Mouse (Mus musculus) layer of hippocampus, adult 11-12 months (tissue): ENCODE data around the gene Kpna7.

ENCODE experiments used
- DNase-seq: peaks from one replicate; pipeline ENCODE4 v3.0.0; 2022; ENCODE audit warnings: low spot score

Gene Kpna7

GRCm38 (mm10) chr5:144963401-144963800 is 120.4 kb downstream of the Kpna7 start:
- peak; percentile 41 for DNase-seq

DNA sequence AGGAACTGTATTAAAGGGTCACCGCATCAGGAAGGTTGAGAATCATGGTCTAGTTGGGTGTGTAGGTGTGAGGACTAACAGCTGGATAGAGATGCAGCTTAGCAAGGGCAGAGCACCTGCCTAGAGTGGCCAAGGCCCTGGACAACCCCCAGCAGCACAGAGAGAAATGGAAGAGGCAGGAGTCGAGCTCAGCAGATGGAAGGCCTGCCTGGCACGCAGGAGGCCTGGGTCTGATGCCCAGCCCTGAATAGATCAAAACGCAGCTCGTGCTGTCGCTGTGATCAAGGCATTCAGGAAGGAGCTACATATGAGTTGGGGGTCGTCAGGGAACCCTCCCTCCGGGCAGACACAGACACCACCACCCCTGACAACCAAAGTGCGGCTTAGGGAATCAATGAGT is 125.6 kb downstream of the Kpna7 start:
- DNase-seq = no peak

DNA sequence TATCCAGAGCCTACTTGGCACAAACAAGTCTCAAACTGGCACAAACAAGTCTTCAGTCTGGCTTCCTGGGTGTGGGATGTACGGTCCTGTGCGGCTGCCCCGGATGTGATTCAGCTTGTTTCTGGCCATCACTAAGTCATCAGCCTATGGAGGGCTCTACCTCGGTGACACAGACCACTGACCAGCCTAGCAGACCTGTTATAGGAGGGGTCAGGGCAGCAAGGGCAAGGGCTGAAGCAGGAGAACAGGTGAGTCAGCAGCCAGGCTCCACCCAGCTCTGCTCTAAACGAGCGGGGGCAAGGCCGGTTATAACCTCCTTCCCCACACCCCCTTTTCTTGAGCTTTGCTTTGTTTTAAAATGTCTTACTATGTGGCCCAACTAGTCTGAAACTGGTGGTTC is 129.4 kb downstream of the Kpna7 start:
- DNase-seq = no peak

DNA sequence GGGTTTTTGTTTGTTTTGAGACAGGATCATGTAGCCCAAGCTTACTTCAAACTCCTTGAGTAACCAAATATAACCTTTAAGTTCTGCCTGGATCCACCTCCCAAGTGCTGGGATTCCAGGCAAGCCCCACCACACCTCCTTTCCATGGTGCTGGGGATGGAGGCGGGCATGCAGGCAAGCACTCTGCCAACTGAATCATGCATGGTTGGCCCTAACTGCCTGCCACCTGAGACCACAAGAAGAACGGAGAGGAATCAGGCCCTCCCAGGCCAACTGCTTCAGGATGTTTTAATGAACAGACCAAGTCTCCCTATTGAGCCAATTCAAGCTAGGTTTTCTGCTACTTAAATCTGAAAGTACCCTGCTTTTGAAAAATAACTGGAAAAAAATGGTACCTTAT is 131.2 kb downstream of the Kpna7 start:
- DNase-seq = no peak

- DNase-seq = no peak
Observed at GRCm38 (mm10) chr5:144950428-144951051, 133.3 kb downstream of the Kpna7 start.

- DNase-seq = no peak
Observed at GRCm38 (mm10) chr5:144949856-144950255, 134.0 kb downstream of the Kpna7 start.

DNA sequence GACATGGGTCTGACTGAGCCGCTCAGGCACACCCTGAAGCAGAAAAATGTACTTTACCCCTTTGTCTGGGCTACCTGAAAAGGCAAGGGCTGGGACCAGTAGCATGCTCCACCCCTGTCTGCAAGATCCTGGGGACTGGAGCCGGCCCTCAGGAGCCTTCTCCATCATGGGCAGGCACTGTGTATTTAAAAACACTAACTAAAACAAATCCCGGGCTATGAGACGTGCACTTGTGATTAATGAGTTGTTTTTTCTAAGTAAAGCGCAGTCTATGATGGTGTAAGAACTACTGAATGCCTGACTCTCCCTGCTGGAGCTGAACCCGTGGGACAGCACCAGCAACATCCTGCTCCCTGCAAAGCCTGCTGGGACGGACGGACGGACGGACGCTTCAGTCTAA is 135.4 kb downstream of the Kpna7 start:
- DNase-seq = no peak

DNA sequence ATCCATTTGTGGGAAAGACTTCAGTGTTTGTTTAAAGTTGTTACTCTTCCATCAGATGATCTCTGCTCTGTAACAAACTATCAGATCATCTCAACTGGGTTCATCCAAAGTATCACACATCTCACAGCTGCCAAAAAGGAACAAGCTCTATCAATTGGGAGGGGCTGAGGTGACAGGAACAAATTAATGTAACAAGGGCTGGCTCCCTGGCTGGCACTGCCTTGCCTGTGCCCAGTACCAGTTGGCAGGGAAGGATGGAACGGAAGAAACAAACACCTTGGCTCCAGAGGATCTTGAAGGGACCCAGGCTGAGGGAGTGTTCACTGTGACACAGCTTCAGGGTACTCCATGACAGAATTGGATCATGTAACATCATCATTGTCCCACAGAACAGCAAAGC is 135.8 kb downstream of the Kpna7 start:
- DNase-seq = no peak

DNA sequence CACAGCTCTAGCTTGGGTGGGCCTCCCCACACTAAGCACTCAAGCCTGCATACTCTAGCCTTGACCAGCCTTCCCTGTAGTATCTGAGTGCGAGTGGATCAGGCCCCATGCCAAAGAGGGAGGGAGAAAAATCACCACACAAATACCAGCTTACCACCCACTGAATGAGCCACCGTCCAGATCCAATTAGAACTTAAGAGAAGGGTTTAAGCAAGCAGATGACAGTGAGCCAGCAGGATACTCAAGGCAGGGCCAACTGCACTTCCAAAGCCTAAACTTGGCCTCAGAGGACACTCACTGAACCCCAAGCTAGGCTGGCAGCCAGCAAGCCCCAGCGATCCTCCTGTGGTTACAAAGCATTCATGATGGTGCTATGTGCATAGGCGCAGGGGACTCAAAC is 137.8 kb downstream of the Kpna7 start:
- peak; percentile 40 for DNase-seq

DNA sequence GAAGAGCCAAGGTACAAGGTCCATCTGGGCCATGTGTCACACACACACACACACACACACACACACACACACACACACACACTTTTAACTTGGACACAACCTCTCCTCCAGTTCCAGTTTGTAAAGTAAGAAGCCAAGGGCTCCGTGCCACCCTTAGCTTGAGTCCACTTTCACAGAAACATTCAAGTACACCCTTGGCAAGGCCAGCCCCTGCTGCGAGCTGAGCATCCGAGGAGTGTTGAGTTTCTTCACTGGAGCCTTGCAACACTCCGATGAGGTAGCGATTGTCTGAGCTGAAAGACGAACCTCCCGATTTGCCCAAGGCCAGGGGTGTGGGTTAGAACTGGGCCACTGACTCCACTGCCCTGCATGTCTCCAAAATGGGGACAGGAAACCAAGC is 138.9 kb downstream of the Kpna7 start:
- no peak for DNase-seq

- no peak for DNase-seq
Observed at GRCm38 (mm10) chr5:144944370-144944769, 139.5 kb downstream of the Kpna7 start.

DNA sequence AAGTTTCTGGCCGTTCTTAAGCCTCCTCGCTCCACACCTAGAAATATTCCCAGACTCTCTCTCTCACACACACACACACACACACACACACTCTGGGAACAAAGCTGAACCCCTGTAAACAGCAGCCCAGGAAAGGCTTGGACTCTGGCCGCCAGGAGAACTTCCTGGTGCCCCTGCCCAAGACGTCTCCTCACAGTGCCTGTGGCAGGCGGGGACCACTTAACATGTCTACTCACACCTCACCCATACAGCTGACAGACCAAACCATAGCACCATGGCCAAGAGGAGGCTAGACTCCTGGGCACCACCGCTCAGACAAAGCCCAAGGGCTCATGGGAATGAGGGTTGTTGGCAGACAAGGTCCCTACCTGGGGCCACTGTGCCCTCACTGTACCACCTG is 140.5 kb downstream of the Kpna7 start:
- no peak for DNase-seq

DNA sequence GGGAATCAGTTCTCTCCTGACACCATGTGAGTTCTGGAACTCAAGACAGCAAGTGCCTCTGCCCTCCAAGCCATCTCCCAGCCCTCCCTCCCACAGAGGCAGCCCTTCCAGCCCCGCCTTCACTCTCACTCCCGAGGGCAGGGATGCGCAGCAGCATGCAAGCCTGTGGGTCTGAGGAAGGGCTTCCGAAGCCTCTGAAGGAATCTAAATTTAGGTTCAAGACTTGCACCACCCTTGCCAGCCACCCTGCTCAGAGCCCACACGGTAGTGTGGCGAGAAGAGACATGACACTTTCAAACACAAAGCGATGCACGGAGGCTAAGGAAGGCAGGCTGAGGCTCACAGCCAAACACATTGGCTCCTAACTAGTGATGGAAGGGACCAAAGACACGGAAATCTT is 141.4 kb downstream of the Kpna7 start:
- DNase-seq = no peak

- DNase-seq = no peak
Observed at GRCm38 (mm10) chr5:144940904-144941303, 142.9 kb downstream of the Kpna7 start.

- no peak for DNase-seq
Observed at GRCm38 (mm10) chr5:144937304-144937703, 146.5 kb downstream of the Kpna7 start.
